Mouse (Mus musculus) cortical plate, adult 2 months (tissue): ENCODE results near the gene Ppp6r3.

Experiments used
- CTCF ChIP-seq: fragments of 200-500 bp; IDR thresholded peaks from 2 replicates; pipeline ENCODE4 v1.5.1; 2011; ENCODE audit warnings: mild to moderate bottlenecking, control low read depth, low read length; ENCODE audit not compliant: insufficient read depth; ENCODE audit errors: extremely low read depth
- POLR2A ChIP-seq: fragments of 200-500 bp; IDR thresholded peaks from 2 replicates; pipeline ENCODE4 v1.6.1; 2011; ENCODE audit warnings: mild to moderate bottlenecking, low read length, control low read depth; ENCODE audit not compliant: insufficient read depth; ENCODE audit errors: extremely low read depth

GRCm38 (mm10) chr19:3424214-3424613 lies 151.3 kb downstream of the Ppp6r3 start:
- TF ChIP-seq CTCF (no peak), POLR2A (no peak)
